Mouse (Mus musculus) adrenal gland, adult (tissue): ENCODE data around the gene Dyrk1b.
"Not testable (repeated sequence)": the region's sequence is repeated elsewhere in the genome, so short reads cannot be mapped to it uniquely, and the experiment has no call there.

ENCODE experiments used
- DNase-seq, 2 experiments: peaks; one replicate each; pipeline ENCODE4 v3.0.0; 2022 to 2023; ENCODE audit warnings: low spot score in 1 of 2; ENCODE audit not compliant: inconsistent age in 2 of 2

Dyrk1b gene

GRCm38 (mm10) chr7:28179228-28179627 lies at the start of gene Dyrk1b:
Gene Dyrk1b (plus strand): TSS chr7:28179469.
- DNase-seq = peak; percentile 99 to 100

GRCm38 (mm10) chr7:28137613-28138012 lies 41.7 kb upstream of the Dyrk1b start:
- DNase-seq = peak; percentile 32 to 70

- peak; percentile 55 to 85 for DNase-seq
These were observed 31.0 kb upstream of the Dyrk1b start for GRCm38 (mm10) chr7:28148263-28148662.

GRCm38 (mm10) chr7:28149841-28150240 lies 29.4 kb upstream of the Dyrk1b start:
- DNase-seq = no peak

GRCm38 (mm10) chr7:28151584-28152221 lies 27.6 kb upstream of the Dyrk1b start:
- DNase-seq = peak; percentile 38 to 71

GRCm38 (mm10) chr7:28153595-28153994 lies 25.7 kb upstream of the Dyrk1b start:
- DNase-seq = not testable (repeated sequence)

- no peak for DNase-seq
These were observed 20.0 kb upstream of the Dyrk1b start for GRCm38 (mm10) chr7:28159292-28159691.

GRCm38 (mm10) chr7:28159893-28160292 lies 19.4 kb upstream of the Dyrk1b start:
- DNase-seq = no peak

- DNase-seq = no peak
These were observed 18.0 kb upstream of the Dyrk1b start for GRCm38 (mm10) chr7:28161163-28161749.

- DNase-seq = no peak
These were observed 13.9 kb upstream of the Dyrk1b start for GRCm38 (mm10) chr7:28165406-28165805.

- DNase-seq = peak; percentile 78 to 92
These were observed 10.8 kb upstream of the Dyrk1b start for GRCm38 (mm10) chr7:28168320-28169115.

- peak; percentile 94 to 96 for DNase-seq
These were observed 9.5 kb upstream of the Dyrk1b start, which contains the start of gene Fbl for GRCm38 (mm10) chr7:28169489-28170422. Gene Fbl (plus strand): TSS chr7:28169710.

- no peak for DNase-seq
These were observed 3.9 kb upstream of the Dyrk1b start for GRCm38 (mm10) chr7:28175358-28175757.

- peak; percentile 96 to 98 for DNase-seq
These were observed 590 bp downstream of the Dyrk1b start for GRCm38 (mm10) chr7:28179741-28180377.

GRCm38 (mm10) chr7:28180890-28181289 lies 1.6 kb downstream of the Dyrk1b start:
- DNase-seq = peak in 1 of 2 experiments; percentile 60

GRCm38 (mm10) chr7:28181376-28181775 lies 2.1 kb downstream of the Dyrk1b start:
- peak; percentile 43 to 54 for DNase-seq

- peak in 1 of 2 experiments; percentile 34 for DNase-seq
These were observed 3.1 kb downstream of the Dyrk1b start for GRCm38 (mm10) chr7:28182320-28182719.

GRCm38 (mm10) chr7:28185884-28186283 lies 6.6 kb downstream of the Dyrk1b start:
- peak in 1 of 2 experiments; percentile 21 for DNase-seq

GRCm38 (mm10) chr7:28186631-28187030 lies 7.4 kb downstream of the Dyrk1b start:
- DNase-seq = peak in 1 of 2 experiments; percentile 28

GRCm38 (mm10) chr7:28191489-28191888 lies 12.2 kb downstream of the Dyrk1b start:
- DNase-seq = peak in 1 of 2 experiments; percentile 16
